Mouse (Mus musculus): ENCODE data around the gene Zfp68. TPM values are rescaled to one million over a fixed set of nuclear protein-coding genes. Genes with fewer than 3 reads are reported as not detected.

Gene Zfp68
- 23.0 and 28.8 TPM in 2 replicates for polyA plus RNA-seq (2012; ENCODE audit: insufficient read depth, insufficient read length, missing spikeins)

DNA sequence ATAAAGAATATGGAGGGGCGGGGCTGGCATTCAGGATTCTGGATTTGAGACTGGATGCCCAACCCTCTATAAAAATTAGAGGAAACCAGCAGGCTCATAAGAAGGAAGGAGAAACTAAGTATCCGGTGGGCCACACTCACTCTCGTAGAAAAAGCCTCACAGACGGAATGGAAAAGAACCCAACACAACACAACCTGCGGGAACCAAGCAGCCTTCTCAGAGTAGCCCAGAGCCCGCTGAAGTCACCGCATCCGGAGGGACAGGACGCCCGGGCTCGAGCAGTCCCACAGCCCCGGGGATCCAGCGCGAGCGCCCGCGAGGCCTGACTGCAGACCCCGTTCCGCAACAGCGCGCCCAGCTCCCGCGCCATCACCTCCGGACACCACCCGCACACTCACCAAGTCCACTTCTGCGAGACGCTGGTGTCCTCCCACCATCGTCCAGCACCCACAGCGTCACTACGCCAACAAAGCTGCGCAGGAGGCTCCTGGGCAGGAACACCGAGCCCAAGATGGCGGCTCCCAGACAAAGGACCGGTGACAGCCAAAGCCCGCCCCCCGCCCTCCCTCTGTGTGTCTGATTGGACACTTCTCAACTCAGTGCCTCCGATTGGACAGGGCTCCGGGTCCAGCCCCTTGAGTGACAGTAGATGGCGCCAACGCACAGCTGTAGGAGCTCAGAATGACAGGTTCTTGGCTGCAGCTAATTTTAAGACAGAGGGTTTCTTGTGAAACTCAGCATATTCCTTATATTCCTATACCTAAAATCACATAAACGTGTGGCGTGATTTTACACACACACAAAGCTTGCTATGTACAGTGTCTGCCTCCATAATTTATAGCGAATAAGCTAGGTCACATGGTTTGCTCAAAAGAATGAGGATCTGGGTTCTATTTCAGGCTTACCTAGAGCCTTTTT is at the start of gene Zfp68:
Gene Zfp68, minus strand, starts transcription at position 551 of the 918 bp plus-strand sequence.
- H3K27ac ChIP-seq (ENCODE audit: insufficient read depth, low read depth, low read length): peak within 1 kb of the TSS; percentile 74
- peak within 1 kb of the TSS; percentile 86 for H3K4me3 ChIP-seq (ENCODE audit: insufficient read depth, low read length)
- no peak for TF ChIP-seq POLR2A (IDR thresholded peaks at IDR 0.05; ENCODE audit: borderline replicate concordance, low read depth, low read length)
- TF ChIP-seq CTCF (IDR thresholded peaks at IDR 0.05; ENCODE audit: low read depth, low read length): no peak
- peaks cover 14% of the 10 kb centered on the region for H3K4me1 ChIP-seq (ENCODE audit: control insufficient read depth, insufficient read depth, low read length)

DNA sequence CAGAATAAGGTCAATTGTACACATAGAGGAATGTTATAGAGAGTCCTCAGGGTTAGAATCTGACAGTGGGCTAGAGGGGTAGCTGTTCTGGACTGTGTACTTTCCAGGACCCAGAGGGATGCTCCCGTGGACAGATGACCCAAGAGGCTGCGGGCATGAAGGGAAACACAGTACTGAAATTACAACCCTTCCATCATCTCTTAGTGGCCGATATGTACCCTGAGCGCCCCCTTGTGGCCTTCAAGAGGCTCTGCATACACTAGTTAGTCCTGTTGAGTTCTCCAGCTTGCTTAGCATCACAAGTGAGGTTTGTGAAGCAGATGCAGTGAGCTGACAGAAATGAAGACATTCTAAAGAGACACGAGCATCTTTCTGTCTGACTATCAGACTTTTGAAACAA is 39.4 kb upstream of the Zfp68 start:
- TF ChIP-seq CTCF (IDR thresholded peaks at IDR 0.05; ENCODE audit: low read depth, low read length) (peak; percentile 75), POLR2A (IDR thresholded peaks at IDR 0.05; ENCODE audit: borderline replicate concordance, low read depth, low read length) (no peak)
- no peak overlapping the region for H3K4me3 ChIP-seq (ENCODE audit: insufficient read depth, low read length)
- H3K4me1 ChIP-seq (ENCODE audit: control insufficient read depth, insufficient read depth, low read length): no peaks in the 10 kb centered on the region; the same call in 1 of the 2 replicates
- H3K27ac ChIP-seq (ENCODE audit: insufficient read depth, low read depth, low read length): no peak overlapping the region

DNA sequence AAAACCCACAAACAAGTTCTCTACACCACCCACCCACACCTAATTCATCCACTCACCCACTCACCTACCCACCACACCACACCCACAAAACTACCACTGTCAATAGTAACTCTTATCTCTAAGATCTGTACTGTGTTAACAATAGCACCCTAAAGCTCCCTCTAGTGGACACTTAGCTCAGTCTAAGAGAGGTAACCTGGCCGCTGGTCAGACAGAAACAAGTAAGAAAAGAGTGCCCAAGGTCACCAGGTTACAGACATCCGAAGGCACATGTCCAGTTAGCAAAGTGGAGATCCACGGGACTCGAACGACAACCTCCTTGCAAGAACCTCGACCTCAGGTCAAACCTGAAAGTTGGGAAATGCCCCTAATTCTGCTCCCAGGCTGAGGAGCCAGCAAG is 38.3 kb upstream of the Zfp68 start:
- H3K4me3 ChIP-seq (ENCODE audit: insufficient read depth, low read length): no peak overlapping the region
- TF ChIP-seq POLR2A (IDR thresholded peaks at IDR 0.05; ENCODE audit: borderline replicate concordance, low read depth, low read length) (no peak), CTCF (IDR thresholded peaks at IDR 0.05; ENCODE audit: low read depth, low read length) (peak; percentile 68; the same call in 1 of the 2 replicates)
- H3K27ac ChIP-seq (ENCODE audit: insufficient read depth, low read depth, low read length): no peak overlapping the region
- no peaks in the 10 kb centered on the region; the same call in 1 of the 2 replicates for H3K4me1 ChIP-seq (ENCODE audit: control insufficient read depth, insufficient read depth, low read length)

DNA sequence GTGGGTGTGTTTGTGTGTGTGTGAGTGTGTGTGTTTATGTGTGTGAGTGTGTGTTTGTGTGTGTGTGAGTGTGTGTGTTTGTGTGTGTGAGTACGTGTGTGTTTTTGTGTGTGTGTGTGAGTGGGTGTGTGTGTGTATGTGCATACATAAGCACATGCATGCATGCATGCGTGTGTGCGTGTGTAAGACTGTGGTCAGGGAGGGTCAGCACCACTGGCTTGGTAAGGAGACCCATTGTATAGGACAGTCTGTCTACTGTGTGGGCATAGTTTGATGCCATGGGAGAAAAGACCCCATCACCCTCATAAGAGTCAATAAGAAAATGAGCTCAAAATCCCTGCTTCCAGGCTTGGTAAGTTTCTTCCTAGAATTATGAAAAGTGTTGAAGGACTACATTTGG is 37.8 kb upstream of the Zfp68 start:
- no peak for TF ChIP-seq POLR2A (IDR thresholded peaks at IDR 0.05; ENCODE audit: borderline replicate concordance, low read depth, low read length)
- no peak for TF ChIP-seq CTCF (IDR thresholded peaks at IDR 0.05; ENCODE audit: low read depth, low read length)
- H3K4me1 ChIP-seq (ENCODE audit: control insufficient read depth, insufficient read depth, low read length): no peaks in the 10 kb centered on the region; the same call in 1 of the 2 replicates
- H3K4me3 ChIP-seq (ENCODE audit: insufficient read depth, low read length): no peak overlapping the region
- no peak overlapping the region for H3K27ac ChIP-seq (ENCODE audit: insufficient read depth, low read depth, low read length)

DNA sequence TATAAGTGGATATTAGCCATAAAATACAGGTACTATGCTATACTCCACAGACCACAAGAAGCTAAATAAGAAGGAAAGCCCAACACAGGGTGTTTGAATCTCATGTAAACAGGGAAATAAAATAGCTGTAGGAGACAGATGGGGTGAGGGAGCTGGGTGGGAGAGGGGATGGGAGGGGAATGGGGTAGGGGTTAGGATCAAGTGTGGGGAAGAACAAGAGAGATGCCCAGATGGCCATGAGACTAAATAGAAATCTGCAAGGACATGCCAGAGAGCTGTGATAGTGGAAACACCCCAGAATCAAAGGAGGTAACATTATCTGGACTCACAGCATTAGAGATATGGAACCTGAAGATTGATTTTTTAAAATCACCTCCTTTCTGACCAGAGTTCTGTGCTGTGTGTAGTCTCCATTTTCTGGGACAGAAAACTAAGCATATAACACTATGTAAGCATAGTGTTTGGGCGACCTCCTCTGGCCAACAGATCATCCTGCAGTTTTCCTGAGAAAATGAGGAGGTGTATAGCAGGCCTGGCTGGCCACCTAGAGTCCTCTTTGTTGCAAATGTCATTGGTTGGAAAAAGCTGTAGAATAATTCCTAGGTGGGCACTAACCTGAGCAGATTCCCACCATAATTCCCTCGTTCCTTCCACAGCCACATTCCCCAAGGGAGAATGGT is 37.1 kb upstream of the Zfp68 start:
- Histone ChIP-seq H3K4me1 (ENCODE audit: control insufficient read depth, insufficient read depth, low read length) (no peaks in the 10 kb centered on the region; the same call in 1 of the 2 replicates), H3K27ac (ENCODE audit: insufficient read depth, low read depth, low read length) (no peak overlapping the region), H3K4me3 (ENCODE audit: insufficient read depth, low read length) (no peak overlapping the region)
- TF ChIP-seq CTCF (IDR thresholded peaks at IDR 0.05; ENCODE audit: low read depth, low read length): 0 out of 2 replicates have a peak, but pooled peaks have one; percentile 24
- no peak for TF ChIP-seq POLR2A (IDR thresholded peaks at IDR 0.05; ENCODE audit: borderline replicate concordance, low read depth, low read length)

DNA sequence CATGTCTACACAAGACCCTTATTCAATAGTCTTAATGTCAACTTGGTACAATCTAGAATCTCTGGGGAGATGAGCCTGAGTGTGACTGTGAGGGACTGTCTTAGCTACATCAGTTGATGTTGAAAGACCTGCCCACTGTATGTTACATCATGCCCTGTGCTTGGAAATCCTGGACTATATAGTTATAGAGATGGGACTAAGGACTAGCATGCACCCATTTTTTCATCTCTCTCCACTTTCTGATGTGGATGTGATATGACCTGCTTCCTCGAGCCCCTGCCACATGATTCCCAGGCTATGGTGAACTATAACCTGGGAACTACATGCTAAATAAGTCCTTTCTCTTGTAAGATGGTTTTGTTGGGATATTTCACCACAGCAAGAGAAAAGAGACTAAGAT is 33.4 kb upstream of the Zfp68 start:
- no peak for TF ChIP-seq POLR2A (IDR thresholded peaks at IDR 0.05; ENCODE audit: borderline replicate concordance, low read depth, low read length)
- no peak for TF ChIP-seq CTCF (IDR thresholded peaks at IDR 0.05; ENCODE audit: low read depth, low read length)
- Histone ChIP-seq H3K4me1 (ENCODE audit: control insufficient read depth, insufficient read depth, low read length) (no peaks in the 10 kb centered on the region), H3K4me3 (ENCODE audit: insufficient read depth, low read length) (no peak overlapping the region), H3K27ac (ENCODE audit: insufficient read depth, low read depth, low read length) (no peak overlapping the region)

DNA sequence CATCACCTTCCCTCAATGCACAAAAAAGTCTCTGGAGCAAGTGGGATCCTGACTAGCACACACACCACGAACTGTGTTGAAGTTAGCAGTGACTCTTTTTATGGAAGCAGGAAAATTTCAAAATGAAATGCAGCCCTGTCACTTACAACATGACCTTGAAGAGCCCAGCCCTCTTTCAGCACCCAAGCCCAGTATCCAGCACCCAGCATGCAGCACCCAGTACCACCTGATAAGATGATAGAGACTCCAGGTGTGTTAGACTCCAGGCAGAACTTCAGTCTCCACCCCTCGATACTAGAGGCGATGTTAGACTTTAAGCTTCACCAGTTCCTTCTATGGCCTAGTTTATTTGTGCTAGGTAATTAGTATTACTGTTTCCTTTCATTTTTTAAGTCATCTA is 22.2 kb upstream of the Zfp68 start:
- Histone ChIP-seq H3K4me3 (ENCODE audit: insufficient read depth, low read length) (no peak overlapping the region), H3K4me1 (ENCODE audit: control insufficient read depth, insufficient read depth, low read length) (no peaks in the 10 kb centered on the region), H3K27ac (ENCODE audit: insufficient read depth, low read depth, low read length) (no peak overlapping the region)
- TF ChIP-seq CTCF (IDR thresholded peaks at IDR 0.05; ENCODE audit: low read depth, low read length): no peak
- no peak for TF ChIP-seq POLR2A (IDR thresholded peaks at IDR 0.05; ENCODE audit: borderline replicate concordance, low read depth, low read length)

DNA sequence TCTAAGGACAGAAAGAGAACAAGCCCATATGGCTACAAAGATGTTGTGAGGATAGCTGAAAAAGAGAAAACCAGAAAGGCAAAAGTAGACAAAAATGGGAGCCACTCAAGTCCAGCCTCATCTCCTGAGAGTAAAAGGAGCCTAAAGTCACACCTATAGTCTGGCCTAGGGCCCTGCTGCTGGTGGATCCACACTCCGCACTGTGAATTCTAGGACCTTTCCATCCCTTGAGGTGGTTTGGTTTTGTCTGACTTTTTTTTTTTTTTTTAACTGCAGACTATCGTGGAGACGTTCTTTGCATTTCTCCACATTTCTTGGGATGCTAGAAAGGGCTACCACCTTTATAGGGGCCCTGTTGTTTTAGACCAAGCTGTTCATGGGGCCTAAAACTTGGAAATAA is 21.5 kb upstream of the Zfp68 start:
- Histone ChIP-seq H3K4me3 (ENCODE audit: insufficient read depth, low read length) (no peak overlapping the region), H3K27ac (ENCODE audit: insufficient read depth, low read depth, low read length) (no peak overlapping the region), H3K4me1 (ENCODE audit: control insufficient read depth, insufficient read depth, low read length) (no peaks in the 10 kb centered on the region)
- TF ChIP-seq POLR2A (IDR thresholded peaks at IDR 0.05; ENCODE audit: borderline replicate concordance, low read depth, low read length): no peak
- TF ChIP-seq CTCF (IDR thresholded peaks at IDR 0.05; ENCODE audit: low read depth, low read length): no peak

DNA sequence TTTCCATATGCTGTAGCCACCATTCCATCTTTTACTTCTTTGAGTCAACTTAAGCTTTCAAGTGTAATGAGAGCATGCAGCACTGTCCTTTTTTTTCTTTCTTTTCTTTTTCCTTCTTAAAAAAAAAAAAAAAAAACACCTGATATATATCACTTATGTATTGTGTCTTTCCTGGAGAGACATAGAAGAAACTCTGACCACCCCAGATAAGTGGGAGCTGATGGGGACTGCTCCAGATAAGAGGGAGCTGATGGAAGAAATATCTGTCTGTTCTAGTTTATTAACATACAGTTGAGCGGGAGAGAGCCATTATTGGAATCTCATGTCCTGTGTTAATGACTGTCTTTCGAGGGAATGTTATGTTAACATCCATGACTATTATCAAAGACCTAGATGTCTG is 16.9 kb upstream of the Zfp68 start:
- H3K4me3 ChIP-seq (ENCODE audit: insufficient read depth, low read length): no peak overlapping the region
- TF ChIP-seq POLR2A (IDR thresholded peaks at IDR 0.05; ENCODE audit: borderline replicate concordance, low read depth, low read length) (no peak), CTCF (IDR thresholded peaks at IDR 0.05; ENCODE audit: low read depth, low read length) (no peak)
- H3K27ac ChIP-seq (ENCODE audit: insufficient read depth, low read depth, low read length): no peak overlapping the region
- H3K4me1 ChIP-seq (ENCODE audit: control insufficient read depth, insufficient read depth, low read length): no peaks in the 10 kb centered on the region

DNA sequence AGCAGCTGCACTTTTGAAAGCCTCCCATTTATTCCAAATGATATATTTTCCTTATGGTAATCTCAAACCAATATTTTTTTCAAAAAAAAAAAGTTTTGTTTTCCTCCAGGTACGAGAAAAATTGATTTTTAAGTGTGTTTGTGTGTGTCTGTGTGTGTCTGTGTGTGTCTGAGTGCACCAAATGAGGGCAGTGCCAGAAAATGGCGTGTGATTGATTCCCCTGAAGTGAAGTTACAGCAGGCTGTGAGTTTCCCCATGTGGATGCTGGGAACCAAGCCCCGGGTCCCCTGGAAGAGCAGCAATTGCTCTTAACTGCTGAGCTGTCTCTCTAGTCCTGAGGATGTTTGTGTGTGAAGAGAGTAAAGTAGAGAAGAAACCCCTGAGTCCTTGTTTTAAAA is 3.9 kb upstream of the Zfp68 start:
- H3K27ac ChIP-seq (ENCODE audit: insufficient read depth, low read depth, low read length): no peak overlapping the region
- H3K4me1 ChIP-seq (ENCODE audit: control insufficient read depth, insufficient read depth, low read length): peaks cover 14% of the 10 kb centered on the region
- TF ChIP-seq CTCF (IDR thresholded peaks at IDR 0.05; ENCODE audit: low read depth, low read length) (no peak), POLR2A (IDR thresholded peaks at IDR 0.05; ENCODE audit: borderline replicate concordance, low read depth, low read length) (no peak)
- peak overlapping the region; percentile 69 for H3K4me3 ChIP-seq (ENCODE audit: insufficient read depth, low read length)

Data from bone marrow macrophage, adult 2 months (primary cell).